20 mouse cellular contexts compared by ENCODE assay signal in genomic region chr10:22893442-22893985, GRCm38 (mm10).
"Had no signal": no experiment of that assay in that cellular context is flagged by ENCODE, and none has a peak within 500 bp of the region (broad histone marks: within the 10 kb centered on the region; RNA-seq: fewer than 3 reads in every experiment).

No protein-coding gene starts in this region.

- H3K36me3 ChIP-seq: limb, embryonic 12.5 days; limb, embryonic 15.5 days; midbrain, embryonic 12.5 days; midbrain, embryonic 15.5 days; neural tube, embryonic 12.5 days; neural tube, embryonic 15.5 days had no signal

- H3K9ac ChIP-seq: limb, embryonic 12.5 days; limb, embryonic 15.5 days; liver, embryonic 14.5 days; liver, postnatal 0 days; midbrain, embryonic 12.5 days; midbrain, embryonic 15.5 days; neural tube, embryonic 12.5 days; neural tube, embryonic 15.5 days had no signal

- H3K27me3 ChIP-seq: limb, embryonic 12.5 days; limb, embryonic 15.5 days; midbrain, embryonic 12.5 days; midbrain, embryonic 15.5 days; neural tube, embryonic 12.5 days; neural tube, embryonic 15.5 days had no signal

- DNase-seq: left cerebral cortex, postnatal 4 days; liver, postnatal 0 days; right cerebral cortex, adult 18-20 months; right cerebral cortex, postnatal 14 days; right cerebral cortex, postnatal 4 days; thymus, adult 2 months; thymus, postnatal 14 days; thymus, postnatal 4 days had no signal

- H3K4me1 ChIP-seq: limb, embryonic 12.5 days; limb, embryonic 15.5 days; midbrain, embryonic 12.5 days; midbrain, embryonic 15.5 days; neural tube, embryonic 12.5 days; neural tube, embryonic 15.5 days had no signal

- ATAC-seq: hindbrain, embryonic 16.5 days; intestine, embryonic 16.5 days; liver, postnatal 0 days; midbrain, embryonic 15.5 days had no signal

- H3K4me3 ChIP-seq: limb, embryonic 12.5 days; limb, embryonic 15.5 days; midbrain, embryonic 12.5 days; midbrain, embryonic 15.5 days; neural tube, embryonic 12.5 days; neural tube, embryonic 15.5 days had no signal

- H3K27ac ChIP-seq: limb, embryonic 12.5 days; limb, embryonic 15.5 days; liver, embryonic 14.5 days; macrophage; midbrain, embryonic 12.5 days; midbrain, embryonic 15.5 days; neural tube, embryonic 12.5 days; neural tube, embryonic 15.5 days; stomach, postnatal 0 days had no signal

- H3K4me2 ChIP-seq: limb, embryonic 12.5 days; limb, embryonic 15.5 days; liver, embryonic 11.5 days; midbrain, embryonic 12.5 days; midbrain, embryonic 15.5 days; neural tube, embryonic 12.5 days; neural tube, embryonic 15.5 days had no signal

- H3K9me3 ChIP-seq: limb, embryonic 12.5 days; limb, embryonic 15.5 days; midbrain, embryonic 12.5 days; midbrain, embryonic 15.5 days; neural tube, embryonic 12.5 days; neural tube, embryonic 15.5 days had no signal
